Mouse (Mus musculus): ENCODE results near the gene Esr1. TPM values are rescaled to one million over a fixed set of nuclear protein-coding genes. Genes with fewer than 3 reads are reported as not detected.
"Not testable (repeated sequence)": the region's sequence is repeated elsewhere in the genome, so short reads cannot be mapped to it uniquely, and the experiment has no call there.

The Esr1 gene
- polyA plus RNA-seq, 1 experiment from 2014 or later = 0.25 TPM

GRCm38 (mm10) chr10:4667006-4667405, 55.6 kb downstream of the Esr1 start:
- H3K9me3 ChIP-seq = no peaks in the 10 kb centered on the region
- no peak for ATAC-seq (replicated peaks)
- H3K36me3 ChIP-seq = no peaks in the 10 kb centered on the region
- no peak overlapping the region for H3K4me3 ChIP-seq
- 93% methylated on average over 2 of the region's 2 CpGs for WGBS
- no peak overlapping the region for H3K4me2 ChIP-seq (replicated peaks)
- H3K4me1 ChIP-seq = no peaks in the 10 kb centered on the region
- H3K27ac ChIP-seq (replicated peaks) = no peak overlapping the region
- H3K27me3 ChIP-seq = no peaks in the 10 kb centered on the region
- H3K9ac ChIP-seq (replicated peaks) = no peak overlapping the region

- Histone ChIP-seq H3K4me1 (no peaks in the 10 kb centered on the region), H3K36me3 (no peaks in the 10 kb centered on the region), H3K9me3 (no peaks in the 10 kb centered on the region), H3K27ac (replicated peaks) (no peak overlapping the region), H3K9ac (replicated peaks) (no peak overlapping the region), H3K4me2 (replicated peaks) (no peak overlapping the region), H3K27me3 (no peaks in the 10 kb centered on the region), H3K4me3 (no peak overlapping the region)
- 84% methylated on average over 2 of the region's 2 CpGs for WGBS
- ATAC-seq (replicated peaks) = no peak
Measured at GRCm38 (mm10) chr10:4670053-4670452, 58.7 kb downstream of the Esr1 start.

GRCm38 (mm10) chr10:4671876-4672275, 60.5 kb downstream of the Esr1 start:
- Histone ChIP-seq H3K9ac (replicated peaks) (no peak overlapping the region), H3K36me3 (no peaks in the 10 kb centered on the region), H3K4me3 (no peak overlapping the region), H3K27me3 (no peaks in the 10 kb centered on the region), H3K4me2 (replicated peaks) (no peak overlapping the region), H3K4me1 (no peaks in the 10 kb centered on the region), H3K9me3 (no peaks in the 10 kb centered on the region), H3K27ac (replicated peaks) (no peak overlapping the region)
- 82% methylated on average over 3 of the region's 3 CpGs for WGBS
- ATAC-seq (replicated peaks) = no peak

- Histone ChIP-seq H3K4me1 (no peaks in the 10 kb centered on the region), H3K36me3 (no peaks in the 10 kb centered on the region), H3K4me2 (replicated peaks) (no peak overlapping the region), H3K27ac (replicated peaks) (no peak overlapping the region), H3K4me3 (no peak overlapping the region), H3K9me3 (no peaks in the 10 kb centered on the region), H3K9ac (replicated peaks) (no peak overlapping the region), H3K27me3 (no peaks in the 10 kb centered on the region)
- no peak for ATAC-seq (replicated peaks)
- WGBS = 91% methylated on average over 4 of the region's 4 CpGs
Measured at GRCm38 (mm10) chr10:4673311-4673816, 62.0 kb downstream of the Esr1 start.

GRCm38 (mm10) chr10:4674983-4675592, 63.7 kb downstream of the Esr1 start:
- H3K9me3 ChIP-seq; H3K4me2 ChIP-seq (replicated peaks); H3K9ac ChIP-seq (replicated peaks); H3K36me3 ChIP-seq; H3K4me1 ChIP-seq; H3K27ac ChIP-seq (replicated peaks); H3K27me3 ChIP-seq; H3K4me3 ChIP-seq: not testable (repeated sequence)
- 27% methylated on average over 14 of the region's 14 CpGs for WGBS
- ATAC-seq (replicated peaks) = peak; percentile 84

GRCm38 (mm10) chr10:4683106-4683505, 71.7 kb downstream of the Esr1 start:
- no peak for ATAC-seq (replicated peaks)
- no peaks in the 10 kb centered on the region for H3K9me3 ChIP-seq

GRCm38 (mm10) chr10:4683711-4684265, 72.4 kb downstream of the Esr1 start:
- Histone ChIP-seq H3K27ac (replicated peaks) (no peak overlapping the region), H3K36me3 (no peaks in the 10 kb centered on the region), H3K9me3 (no peaks in the 10 kb centered on the region), H3K4me1 (no peaks in the 10 kb centered on the region), H3K4me3 (no peak overlapping the region), H3K9ac (replicated peaks) (no peak overlapping the region), H3K27me3 (no peaks in the 10 kb centered on the region), H3K4me2 (replicated peaks) (no peak overlapping the region)
- WGBS = 89% methylated on average over 12 of the region's 12 CpGs
- no peak for ATAC-seq (replicated peaks)

More at GRCm38 (mm10) chr10:4683106-4683505, 71.7 kb downstream of the Esr1 start:
- 78% methylated on average over 5 of the region's 5 CpGs for WGBS
- Histone ChIP-seq H3K27ac (replicated peaks) (no peak overlapping the region), H3K9ac (replicated peaks) (no peak overlapping the region), H3K4me2 (replicated peaks) (no peak overlapping the region), H3K4me3 (no peak overlapping the region), H3K27me3 (no peaks in the 10 kb centered on the region), H3K4me1 (no peaks in the 10 kb centered on the region), H3K36me3 (no peaks in the 10 kb centered on the region)

- no peak overlapping the region for H3K9ac ChIP-seq (replicated peaks)
- no peaks in the 10 kb centered on the region for H3K27me3 ChIP-seq
- H3K27ac ChIP-seq (replicated peaks) = no peak overlapping the region
- H3K4me3 ChIP-seq = no peak overlapping the region
- H3K36me3 ChIP-seq = no peaks in the 10 kb centered on the region
- no peaks in the 10 kb centered on the region for H3K9me3 ChIP-seq
- no peaks in the 10 kb centered on the region for H3K4me1 ChIP-seq
- no peak for ATAC-seq (replicated peaks)
- no peak overlapping the region for H3K4me2 ChIP-seq (replicated peaks)
- 90% methylated on average over 7 of the region's 7 CpGs for WGBS
Measured at GRCm38 (mm10) chr10:4694336-4694865, 83.0 kb downstream of the Esr1 start.

- WGBS = 3% methylated on average over 15 of the region's 15 CpGs
- Histone ChIP-seq H3K27ac (replicated peaks) (no peak overlapping the region), H3K4me3 (peak overlapping the region; percentile 33), H3K27me3 (peaks cover 32% of the 10 kb centered on the region), H3K4me2 (replicated peaks) (peak overlapping the region; percentile 57), H3K36me3 (no peaks in the 10 kb centered on the region), H3K9ac (replicated peaks) (peak overlapping the region; percentile 12; the same call in 1 of the 2 replicates), H3K9me3 (no peaks in the 10 kb centered on the region), H3K4me1 (peaks cover 21% of the 10 kb centered on the region)
- ATAC-seq (replicated peaks) = peak; percentile 70
Measured at GRCm38 (mm10) chr10:4709915-4710314, 98.5 kb downstream of the Esr1 start.

- no peak overlapping the region for H3K4me3 ChIP-seq
Measured at GRCm38 (mm10) chr10:4711434-4711833, 100.0 kb downstream of the Esr1 start.

GRCm38 (mm10) chr10:4712061-4712908, 100.9 kb downstream of the Esr1 start:
- Histone ChIP-seq H3K4me1 (peaks cover 21% of the 10 kb centered on the region), H3K27ac (replicated peaks) (no peak overlapping the region), H3K4me3 (peak overlapping the region; percentile 52), H3K27me3 (peaks cover 32% of the 10 kb centered on the region), H3K4me2 (replicated peaks) (peak overlapping the region; percentile 97), H3K9me3 (no peaks in the 10 kb centered on the region), H3K36me3 (no peaks in the 10 kb centered on the region), H3K9ac (replicated peaks) (peak overlapping the region; percentile 55)
- WGBS = under 1% methylated on average over 68 of the region's 68 CpGs
- peak; percentile 76 for ATAC-seq (replicated peaks)

More at GRCm38 (mm10) chr10:4711434-4711833, 100.0 kb downstream of the Esr1 start:
- H3K27ac ChIP-seq (replicated peaks) = no peak overlapping the region
- no peak for ATAC-seq (replicated peaks)
- peaks cover 32% of the 10 kb centered on the region for H3K27me3 ChIP-seq
- 53% methylated on average over 5 of the region's 5 CpGs for WGBS
- no peak overlapping the region for H3K9ac ChIP-seq (replicated peaks)
- no peak overlapping the region for H3K4me2 ChIP-seq (replicated peaks)
- no peaks in the 10 kb centered on the region for H3K9me3 ChIP-seq
- H3K36me3 ChIP-seq = no peaks in the 10 kb centered on the region
- peaks cover 21% of the 10 kb centered on the region for H3K4me1 ChIP-seq

- Histone ChIP-seq H3K9ac (replicated peaks) (no peak overlapping the region), H3K27me3 (peaks cover 32% of the 10 kb centered on the region), H3K27ac (replicated peaks) (no peak overlapping the region), H3K4me1 (peaks cover 21% of the 10 kb centered on the region), H3K4me2 (replicated peaks) (no peak overlapping the region), H3K4me3 (no peak overlapping the region), H3K36me3 (no peaks in the 10 kb centered on the region), H3K9me3 (no peaks in the 10 kb centered on the region)
- 77% methylated on average over 10 of the region's 10 CpGs for WGBS
- ATAC-seq (replicated peaks) = no peak
Measured at GRCm38 (mm10) chr10:4713398-4713797, 102.0 kb downstream of the Esr1 start.
